Mouse (Mus musculus) limb, embryonic 10.5 days (tissue): Measurements from ENCODE around the gene Olfr591. TPM values are rescaled to one million over a fixed set of nuclear protein-coding genes. Genes with fewer than 3 reads are reported as not detected.
"Not testable (repeated sequence)": the region's sequence is repeated elsewhere in the genome, so short reads cannot be mapped to it uniquely, and the experiment has no call there.

ENCODE experiments used
- DNase-seq: peaks from one replicate; pipeline ENCODE4 v3.0.0-alpha.2; 2017; ENCODE audit warnings: low spot score
- H3K27ac ChIP-seq: fragments of 300-500 bp; sonication (generic); 2 replicates; pipeline ENCODE4 v1.5.1; 2016; ENCODE audit warnings: mild to moderate bottlenecking
- H3K27me3 ChIP-seq: fragments of 300-500 bp; sonication (generic); 2 replicates; pipeline ENCODE4 v1.6.1; 2016; ENCODE audit warnings: low read depth, mild to moderate bottlenecking; ENCODE audit not compliant: poor library complexity, severe bottlenecking
- H3K36me3 ChIP-seq: fragments of 300-500 bp; sonication (generic); 2 replicates; pipeline ENCODE4 v1.6.1; 2016; ENCODE audit warnings: mild to moderate bottlenecking, moderate library complexity
- H3K4me1 ChIP-seq: fragments of 300-500 bp; sonication (generic); 2 replicates; pipeline ENCODE4 v1.6.1; 2016
- H3K4me3 ChIP-seq: fragments of 300-500 bp; sonication (generic); 2 replicates; pipeline ENCODE4 v1.5.1; 2016; ENCODE audit warnings: mild to moderate bottlenecking, moderate library complexity
- H3K9me3 ChIP-seq: fragments of 300-500 bp; sonication (generic); replicated peaks from 2 replicates; pipeline ENCODE4 v1.6.1; 2016; ENCODE audit warnings: mild to moderate bottlenecking
- WGBS: fragments of 180-500 bp; shearing (Covaris S2); methylation state at CpG from one replicate; pipeline ENCODE4 v1.1.7; 2016; 5-methylcytosine and 5-hydroxymethylcytosine counted together
- polyA plus RNA-seq: library from polyadenylated mRNA; unstranded; fragments of >200 nt; fragmentation: Nextera tagmentation; extraction: Ambion mirVana; gene quantifications from 2 replicates; pipeline ENCODE4 v1.2.1, GENCODE M21; 2016

Gene Olfr591
- not detected in 2 replicates for polyA plus RNA-seq

- Histone ChIP-seq H3K4me3 (no peak within 1 kb of the TSS), H3K27ac (no peak within 1 kb of the TSS), H3K9me3 (no peaks in the 10 kb centered on the region), H3K27me3 (no peaks in the 10 kb centered on the region), H3K4me1 (no peaks in the 10 kb centered on the region), H3K36me3 (no peaks in the 10 kb centered on the region)
- WGBS = 69% methylated on average over 1 of the region's 1 CpGs
- no peak for DNase-seq
Measured at GRCm38 (mm10) chr7:103178240-103178639, at the start of gene Olfr591. TSS of gene Olfr591 (minus strand) at chr7:103178340.

DNA sequence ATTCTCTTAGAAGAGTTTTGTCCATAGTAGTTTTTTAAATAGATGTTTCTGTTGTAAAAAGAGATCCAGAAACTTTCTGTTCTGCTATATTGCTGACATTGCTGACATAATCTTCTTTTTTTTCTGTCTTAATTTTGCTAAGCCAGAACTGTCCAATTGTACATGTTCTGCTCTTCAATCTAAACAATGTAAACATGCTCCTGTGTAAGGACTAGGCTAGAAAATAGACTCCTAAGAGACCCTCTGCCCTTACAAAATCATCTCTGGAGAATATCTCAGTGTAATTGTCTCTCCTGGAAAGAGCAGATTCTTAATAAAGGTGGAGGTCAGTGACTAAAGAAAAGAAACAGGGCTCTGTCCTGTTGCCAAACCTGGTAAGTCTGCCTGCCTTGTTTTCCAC lies 38.6 kb upstream of the Olfr591 start, which contains the start of gene Olfr594:
Olfr594 (plus strand) TSS at position 301 of the 400 bp plus-strand sequence.
- Histone ChIP-seq H3K27me3 (no peaks in the 10 kb centered on the region), H3K9me3 (no peaks in the 10 kb centered on the region), H3K4me1 (no peaks in the 10 kb centered on the region), H3K27ac (no peak within 1 kb of the TSS), H3K36me3 (no peaks in the 10 kb centered on the region), H3K4me3 (no peak within 1 kb of the TSS)
- DNase-seq = no peak

GRCm38 (mm10) chr7:103212050-103212449 lies 33.9 kb upstream of the Olfr591 start:
- not testable (repeated sequence) for H3K27ac ChIP-seq, H3K4me1 ChIP-seq, DNase-seq, H3K36me3 ChIP-seq, H3K9me3 ChIP-seq, H3K4me3 ChIP-seq, H3K27me3 ChIP-seq
- WGBS = 89% methylated on average over 5 of the region's 5 CpGs

- H3K36me3 ChIP-seq = no peaks in the 10 kb centered on the region
- no peaks in the 10 kb centered on the region for H3K27me3 ChIP-seq
- WGBS = 70% methylated on average over 1 of the region's 1 CpGs
- no peak within 1 kb of the TSS for H3K27ac ChIP-seq
- no peaks in the 10 kb centered on the region for H3K9me3 ChIP-seq
- DNase-seq = no peak
- no peaks in the 10 kb centered on the region for H3K4me1 ChIP-seq
- no peak within 1 kb of the TSS for H3K4me3 ChIP-seq
Measured at GRCm38 (mm10) chr7:103211562-103211961, 33.4 kb upstream of the Olfr591 start, which contains the start of gene Olfr593. TSS of gene Olfr593 (plus strand) at chr7:103211862.

- H3K36me3 ChIP-seq, DNase-seq, H3K4me1 ChIP-seq, H3K27ac ChIP-seq, H3K4me3 ChIP-seq, H3K9me3 ChIP-seq, H3K27me3 ChIP-seq: not testable (repeated sequence)
- WGBS = 82% methylated on average over 1 of the region's 1 CpGs
Measured at GRCm38 (mm10) chr7:103184503-103184902, 6.4 kb upstream of the Olfr591 start, which contains the start of gene Olfr592. TSS of gene Olfr592 (plus strand) at chr7:103184803.

- WGBS = 84% methylated on average over 5 of the region's 5 CpGs
- Histone ChIP-seq H3K27ac (no peak overlapping the region), H3K9me3 (no peaks in the 10 kb centered on the region)
Measured at GRCm38 (mm10) chr7:103169697-103170096, 8.4 kb downstream of the Olfr591 start.

DNA sequence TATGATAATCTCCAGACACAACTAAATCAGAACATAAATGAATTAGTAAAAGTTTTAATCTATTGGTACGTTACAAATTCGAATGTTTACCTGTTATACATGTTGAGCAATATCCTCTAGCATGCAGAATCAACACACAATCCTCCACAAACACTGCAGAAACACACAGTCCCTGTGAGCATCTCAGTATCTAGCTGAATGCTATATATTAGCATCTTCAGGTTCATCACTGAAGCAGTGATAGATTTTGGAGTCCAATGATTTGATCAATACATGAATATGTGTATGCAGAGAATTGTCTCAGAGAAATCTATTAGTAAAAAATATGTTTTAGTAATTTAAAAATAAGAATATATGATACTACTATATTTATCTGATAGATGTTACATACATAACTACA lies 21.9 kb downstream of the Olfr591 start, which contains the start of gene Olfr589:
Olfr589 (minus strand) TSS at position 101 of the 400 bp plus-strand sequence.
- H3K4me3 ChIP-seq = no peak within 1 kb of the TSS

More at GRCm38 (mm10) chr7:103169697-103170096, 8.4 kb downstream of the Olfr591 start:
- Histone ChIP-seq H3K36me3 (no peaks in the 10 kb centered on the region), H3K27me3 (no peaks in the 10 kb centered on the region), H3K4me1 (no peaks in the 10 kb centered on the region), H3K4me3 (no peak overlapping the region)
- no peak for DNase-seq

DNA sequence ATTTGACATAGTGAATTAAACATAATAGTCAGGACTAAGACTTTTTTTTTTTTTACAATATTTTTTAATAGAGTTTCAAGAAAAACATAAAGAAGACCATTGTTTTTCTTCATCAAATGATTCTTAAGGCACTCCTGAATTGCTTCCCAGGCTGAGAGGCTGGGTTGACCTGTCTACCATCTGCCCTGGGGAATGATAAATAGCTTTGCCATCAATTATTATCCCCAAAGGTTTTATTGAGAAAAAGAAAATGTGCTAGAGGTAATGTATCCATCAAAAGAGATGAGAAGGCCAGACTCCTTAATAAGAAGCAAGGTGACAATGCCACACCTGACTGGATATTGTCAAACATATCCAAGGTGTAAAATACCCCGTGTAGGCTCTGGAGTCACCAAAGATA lies 37.6 kb downstream of the Olfr591 start, which contains the start of gene Olfr588-ps1:
Olfr588-ps1 (plus strand) TSS at position 301 of the 400 bp plus-strand sequence.
- H3K4me3 ChIP-seq = no peak within 1 kb of the TSS
- no peaks in the 10 kb centered on the region for H3K9me3 ChIP-seq
- no peak for DNase-seq
- H3K36me3 ChIP-seq = no peaks in the 10 kb centered on the region
- H3K27me3 ChIP-seq = no peaks in the 10 kb centered on the region
- no peaks in the 10 kb centered on the region for H3K4me1 ChIP-seq
- WGBS = 88% methylated on average over 1 of the region's 1 CpGs
- no peak within 1 kb of the TSS for H3K27ac ChIP-seq

More for the DNA sequence above, 21.9 kb downstream of the Olfr591 start, which contains the start of gene Olfr589:
- Histone ChIP-seq H3K4me1 (no peaks in the 10 kb centered on the region), H3K27me3 (no peaks in the 10 kb centered on the region), H3K27ac (no peak within 1 kb of the TSS), H3K36me3 (no peaks in the 10 kb centered on the region), H3K9me3 (no peaks in the 10 kb centered on the region)
- DNase-seq = no peak
- WGBS = 75% methylated on average over 2 of the region's 2 CpGs

- Histone ChIP-seq H3K36me3 (no peaks in the 10 kb centered on the region), H3K27ac (no peak within 1 kb of the TSS), H3K4me3 (no peak within 1 kb of the TSS), H3K4me1 (no peaks in the 10 kb centered on the region), H3K9me3 (no peaks in the 10 kb centered on the region), H3K27me3 (no peaks in the 10 kb centered on the region)
- WGBS = 94% methylated on average over 3 of the region's 3 CpGs
- DNase-seq = no peak
Measured at GRCm38 (mm10) chr7:103125538-103125937, 52.6 kb downstream of the Olfr591 start, which contains the start of gene Olfr586. TSS of gene Olfr586 (minus strand) at chr7:103125638.

DNA sequence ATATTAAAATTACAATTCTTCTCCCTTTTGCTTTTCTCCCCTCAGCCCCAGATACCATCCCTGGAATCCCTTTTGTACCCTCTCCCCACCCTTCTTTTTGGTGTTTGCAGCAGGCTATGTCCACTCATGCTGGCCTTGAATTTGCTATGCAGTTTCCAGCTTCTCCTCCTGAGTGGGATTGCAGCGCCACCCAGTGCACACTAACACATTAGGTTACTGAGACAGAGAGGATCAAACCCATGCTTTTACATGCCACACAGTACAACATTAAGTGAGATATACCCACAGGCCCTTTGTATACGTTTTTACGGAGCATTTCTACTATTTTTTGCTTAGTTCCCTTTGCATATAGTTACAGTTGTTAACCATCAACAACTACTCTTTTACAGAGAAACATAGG lies 58.7 kb downstream of the Olfr591 start:
- no peaks in the 10 kb centered on the region for H3K4me1 ChIP-seq
- no peaks in the 10 kb centered on the region for H3K9me3 ChIP-seq
- H3K27me3 ChIP-seq = no peaks in the 10 kb centered on the region
- WGBS = 54% methylated on average over 3 of the region's 3 CpGs
- no peaks in the 10 kb centered on the region for H3K36me3 ChIP-seq
- no peak overlapping the region for H3K4me3 ChIP-seq
- H3K27ac ChIP-seq = no peak overlapping the region
- no peak for DNase-seq

Other genes starting within 250 kb of the Olfr591 start
- gene Olfr573-ps1, start 235.8 kb downstream of the Olfr591 start, polyA plus RNA-seq = not detected in 2 replicates
- gene Olfr574, start 229.9 kb downstream of the Olfr591 start, polyA plus RNA-seq = not detected in 2 replicates
- not detected in 2 replicates for gene Olfr575, start 219.6 kb downstream of the Olfr591 start, polyA plus RNA-seq
- not detected in 2 replicates for gene Olfr576, start 215.7 kb downstream of the Olfr591 start, polyA plus RNA-seq
- not detected in 2 replicates for gene Olfr577, start 202.4 kb downstream of the Olfr591 start, polyA plus RNA-seq
- not detected in 2 replicates for gene Olfr578, start 189.0 kb downstream of the Olfr591 start, polyA plus RNA-seq
- not detected in 2 replicates for gene Olfr582, start 140.3 kb downstream of the Olfr591 start, polyA plus RNA-seq
- gene Olfr583, start 127.0 kb downstream of the Olfr591 start, polyA plus RNA-seq = not detected in 2 replicates
- not detected in 2 replicates for gene Olfr584, start 96.5 kb downstream of the Olfr591 start, polyA plus RNA-seq
- gene Olfr585, start 80.6 kb downstream of the Olfr591 start, polyA plus RNA-seq = not detected in 2 replicates
- not detected in 2 replicates for gene Olfr586, start 52.7 kb downstream of the Olfr591 start, polyA plus RNA-seq
- not detected in 2 replicates for gene Olfr588-ps1, start 37.5 kb downstream of the Olfr591 start, polyA plus RNA-seq
- gene Olfr589, start 22.0 kb downstream of the Olfr591 start, polyA plus RNA-seq = not detected in 2 replicates
- not detected in 2 replicates for gene Olfr592, start 6.5 kb upstream of the Olfr591 start, polyA plus RNA-seq
- gene Olfr593, start 33.5 kb upstream of the Olfr591 start, polyA plus RNA-seq = not detected in 2 replicates
- gene Olfr594, start 38.7 kb upstream of the Olfr591 start, polyA plus RNA-seq = not detected in 2 replicates
- not detected in 2 replicates for gene Usp17ld, start 74.2 kb upstream of the Olfr591 start, polyA plus RNA-seq
- gene Olfr596, start 127.3 kb upstream of the Olfr591 start, polyA plus RNA-seq = not detected in 2 replicates
- not detected in 2 replicates for gene Olfr597, start 138.0 kb upstream of the Olfr591 start, polyA plus RNA-seq
- gene Olfr598, start 145.2 kb upstream of the Olfr591 start, polyA plus RNA-seq = not detected in 2 replicates
- gene Olfr599, start 157.6 kb upstream of the Olfr591 start, polyA plus RNA-seq = not detected in 2 replicates
- not detected in 2 replicates for gene Olfr600, start 171.3 kb upstream of the Olfr591 start, polyA plus RNA-seq
- not detected in 2 replicates for gene Olfr601, start 184.3 kb upstream of the Olfr591 start, polyA plus RNA-seq
- gene Olfr603, start 207.8 kb upstream of the Olfr591 start, polyA plus RNA-seq = not detected in 2 replicates
- 0.08 TPM in 1 of 2 replicates, not detected in the other for gene Usp17lc, start 236.7 kb upstream of the Olfr591 start, polyA plus RNA-seq